Mouse (Mus musculus) cerebellum, adult 11 months (tissue): Measurements from ENCODE around the gene Lif.

Experiments
- DNase-seq: peaks from one replicate; pipeline ENCODE4 v3.0.0; 2022

Lif gene

DNA sequence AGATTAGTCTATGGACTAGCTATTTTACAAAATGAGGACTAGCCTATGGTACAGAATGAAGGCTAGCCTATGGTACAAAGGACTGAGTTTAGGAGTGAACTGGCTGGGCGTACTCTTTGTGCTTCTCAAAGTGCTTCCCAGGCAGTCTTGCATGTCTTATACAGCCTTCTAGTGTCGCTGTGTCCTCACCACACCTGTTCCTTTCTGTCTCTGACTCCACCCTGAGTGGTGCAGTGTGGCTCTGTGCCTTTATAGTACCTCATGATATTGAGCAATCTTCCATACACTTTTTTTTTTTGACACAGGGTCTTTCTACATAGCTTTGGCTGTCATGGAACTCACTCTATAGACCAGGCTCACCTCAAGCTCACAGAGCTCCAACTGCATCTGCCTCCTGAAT is 25.9 kb upstream of the Lif start:
- DNase-seq, result no peak

DNA sequence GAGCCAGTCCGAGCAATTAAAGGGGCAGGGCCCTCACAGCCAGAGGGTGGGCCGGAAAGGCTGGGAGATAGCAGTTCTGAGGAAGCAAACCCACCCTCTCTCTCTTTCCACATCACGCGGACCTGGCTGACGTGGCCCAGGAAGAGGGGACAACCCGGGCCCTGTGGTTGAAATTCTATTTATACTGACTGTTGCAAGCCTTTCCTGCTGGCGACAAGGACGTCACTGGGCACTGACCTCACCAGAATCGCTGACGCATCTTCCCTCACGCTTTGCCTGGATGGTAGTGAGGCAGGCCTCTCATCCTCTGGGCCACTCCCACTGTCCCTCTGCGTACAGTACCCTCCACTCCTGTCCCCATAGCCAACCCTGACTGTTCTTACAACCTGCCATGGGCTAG is 24.7 kb upstream of the Lif start:
- DNase-seq, result no peak

DNA sequence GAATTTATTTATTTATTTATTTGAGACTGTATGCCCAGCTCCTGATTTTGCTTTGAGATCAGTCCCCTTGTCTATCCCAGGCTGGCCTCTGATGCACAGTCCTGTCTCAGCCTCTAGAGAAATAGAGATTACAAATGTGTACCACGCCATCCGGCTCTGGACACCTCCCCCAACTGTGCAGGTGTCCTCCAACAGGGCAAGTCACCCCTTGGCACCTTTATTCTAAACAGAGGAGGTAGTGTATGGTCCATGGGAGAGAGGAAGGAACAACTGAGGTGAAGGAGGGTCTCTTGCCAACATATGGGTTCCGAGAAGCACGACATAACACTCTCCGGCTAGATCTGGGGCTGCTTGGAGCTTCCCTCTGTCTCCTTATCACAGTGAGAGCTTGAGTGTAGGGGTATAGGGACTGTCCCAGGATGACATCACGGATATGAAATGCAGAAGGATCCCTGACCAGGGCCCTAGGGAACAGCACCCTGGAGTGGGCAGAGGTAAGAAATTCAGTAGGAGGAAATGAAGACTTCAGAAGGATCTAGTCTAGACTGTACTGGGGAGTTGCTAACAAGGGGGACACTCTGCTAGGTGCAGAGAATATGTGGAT is 22.2 kb upstream of the Lif start:
- DNase-seq, result no peak

DNA sequence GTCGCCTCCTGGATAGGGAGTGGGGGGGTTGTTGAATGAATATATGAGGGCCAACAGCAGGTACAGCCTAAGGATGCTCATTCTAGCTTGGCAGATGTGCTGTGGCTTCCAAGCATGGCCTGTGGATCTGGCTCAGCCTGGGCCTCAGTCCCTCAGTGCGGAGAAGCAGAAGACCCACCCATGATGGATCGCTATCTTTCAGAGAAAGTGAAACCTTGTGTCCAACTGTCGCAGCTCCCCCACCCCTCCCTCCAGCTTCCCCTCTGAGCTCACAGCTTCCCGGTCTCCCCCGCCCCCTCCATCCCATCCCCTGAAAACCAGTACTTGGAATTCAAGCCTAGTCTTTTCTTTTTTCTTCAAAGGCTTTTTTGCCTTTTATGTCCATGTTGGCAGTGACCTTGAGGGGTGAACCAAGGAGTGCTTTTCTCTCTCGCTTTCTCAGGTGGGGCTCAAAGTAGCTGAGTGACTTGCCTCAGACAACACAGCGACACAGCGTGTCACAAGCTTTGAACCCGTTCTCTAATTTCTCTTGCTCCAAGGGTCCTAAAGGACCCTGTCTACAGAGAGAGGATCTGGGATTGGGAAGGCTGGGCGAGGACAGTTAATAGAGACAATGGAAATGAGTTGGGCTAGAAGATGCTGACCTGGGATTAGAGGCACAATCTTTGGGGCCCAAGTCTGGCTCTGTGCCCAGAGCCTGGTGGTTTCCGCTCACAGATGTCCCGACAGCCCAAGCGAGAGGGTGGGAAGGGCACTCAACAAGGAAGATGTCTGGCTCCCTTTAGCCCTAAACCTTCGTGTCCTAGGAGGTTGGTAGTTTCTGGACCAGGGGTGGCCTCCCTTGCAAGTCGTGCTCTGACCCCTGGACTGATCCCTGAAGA is 21.5 kb upstream of the Lif start, which contains the start of gene Osm:
Gene Osm (plus strand): TSS at position 756 of the 881 bp plus-strand sequence.
- no peak for DNase-seq

DNA sequence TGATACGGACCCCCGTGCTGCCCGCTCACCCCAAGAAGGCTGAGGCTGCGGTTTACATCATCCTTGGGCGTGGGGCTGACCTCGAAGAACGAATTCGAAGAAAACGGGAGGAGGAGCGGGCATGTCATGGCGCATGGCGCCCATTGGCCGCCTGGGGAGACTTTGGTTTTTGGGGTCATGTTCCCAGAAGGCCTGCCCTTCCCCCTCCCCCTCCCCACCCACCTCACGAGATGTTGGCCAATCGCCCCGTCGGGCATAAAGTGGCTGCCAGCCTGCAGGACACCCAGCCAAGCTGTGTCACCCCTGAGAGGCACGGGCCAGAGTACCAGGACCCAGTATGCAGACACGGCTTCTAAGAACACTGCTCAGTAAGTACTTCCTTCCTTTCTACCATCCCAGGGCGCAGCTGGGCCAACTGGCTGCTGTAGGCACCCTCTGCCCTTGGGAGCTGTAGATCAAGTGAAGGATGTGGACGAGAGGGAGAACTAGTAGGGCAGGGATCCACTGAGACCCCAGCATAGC is 20.8 kb upstream of the Lif start:
- DNase-seq, result no peak

DNA sequence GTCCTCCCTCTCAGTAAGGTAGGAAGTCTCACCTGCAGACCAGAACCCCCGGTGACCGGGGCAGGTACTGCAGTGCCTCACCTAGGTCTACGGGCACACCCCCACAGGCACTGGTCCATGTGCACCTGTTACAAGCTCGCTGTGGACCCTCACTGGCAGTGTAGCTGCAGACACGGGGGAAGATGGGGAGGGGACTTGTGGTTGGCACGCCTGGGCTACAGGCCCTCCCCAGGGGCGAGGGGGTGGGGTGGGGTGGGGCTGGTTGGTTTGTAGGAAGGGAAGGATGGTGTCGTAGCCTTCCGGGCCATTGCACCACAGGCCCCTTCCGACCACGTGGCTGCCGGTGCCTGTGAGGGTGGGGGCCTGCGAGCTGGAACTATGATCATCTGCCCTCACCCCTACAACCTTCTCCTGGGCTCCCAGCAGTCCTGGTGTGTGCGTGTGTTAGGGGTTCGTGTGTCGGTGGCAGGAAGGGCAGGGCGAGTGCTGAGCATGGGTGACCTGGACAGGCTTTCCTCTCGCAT is 19.9 kb upstream of the Lif start:
- no peak for DNase-seq

DNA sequence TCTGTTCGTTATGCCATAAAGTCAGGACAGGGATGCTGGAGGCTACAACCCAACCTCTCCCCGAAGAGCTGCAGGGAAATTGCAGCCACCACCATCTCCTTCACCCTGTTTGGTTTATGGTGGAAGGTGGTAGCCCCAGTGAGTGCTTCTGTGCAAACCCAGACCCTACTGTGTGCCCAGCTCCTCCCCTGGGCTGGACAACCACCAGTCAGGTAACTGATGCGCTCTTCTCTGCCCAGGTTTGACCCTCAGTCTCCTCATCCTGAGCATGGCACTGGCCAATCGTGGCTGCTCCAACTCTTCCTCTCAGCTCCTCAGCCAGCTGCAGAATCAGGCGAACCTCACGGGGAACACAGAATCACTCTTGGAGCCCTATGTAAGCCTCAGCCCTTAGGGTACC is 19.2 kb upstream of the Lif start:
- no peak for DNase-seq

DNA sequence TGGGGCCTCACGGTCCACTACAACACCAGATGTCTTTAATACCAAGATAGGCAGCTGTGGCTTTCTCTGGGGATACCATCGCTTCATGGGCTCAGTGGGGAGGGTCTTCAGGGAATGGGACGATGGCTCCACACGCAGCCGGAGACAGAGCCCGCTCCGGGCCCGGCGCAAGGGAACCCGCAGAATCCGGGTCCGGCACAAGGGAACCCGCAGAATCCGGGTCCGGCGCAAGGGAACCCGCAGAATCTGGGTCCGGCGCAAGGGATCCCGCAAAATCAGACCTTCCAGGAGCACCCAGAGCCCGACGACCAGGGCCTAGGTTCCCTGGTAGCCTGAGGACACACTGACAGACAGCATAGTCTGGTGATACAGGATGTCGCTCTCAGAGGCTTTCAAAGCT is 17.7 kb upstream of the Lif start:
- no peak for DNase-seq

DNA sequence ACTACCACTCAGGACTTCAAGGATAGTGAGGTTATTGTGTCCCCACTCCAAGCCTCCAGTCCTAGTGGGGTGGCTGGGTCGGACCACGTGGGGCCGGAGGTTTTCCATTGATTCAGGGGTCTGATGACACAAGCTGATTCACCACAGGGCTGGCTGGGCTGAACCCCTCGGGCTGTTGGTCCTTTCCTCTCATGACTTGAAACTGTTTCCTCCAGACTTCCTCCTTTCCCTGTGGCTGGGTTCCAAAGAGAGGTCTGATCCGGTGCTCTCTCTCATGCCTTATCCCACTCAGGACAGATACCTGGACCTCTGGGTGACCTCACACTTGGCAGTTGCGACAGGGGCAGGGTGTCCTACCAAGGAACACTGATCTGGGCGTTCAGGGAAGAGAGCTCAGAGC is 17.2 kb upstream of the Lif start:
- DNase-seq, result no peak

DNA sequence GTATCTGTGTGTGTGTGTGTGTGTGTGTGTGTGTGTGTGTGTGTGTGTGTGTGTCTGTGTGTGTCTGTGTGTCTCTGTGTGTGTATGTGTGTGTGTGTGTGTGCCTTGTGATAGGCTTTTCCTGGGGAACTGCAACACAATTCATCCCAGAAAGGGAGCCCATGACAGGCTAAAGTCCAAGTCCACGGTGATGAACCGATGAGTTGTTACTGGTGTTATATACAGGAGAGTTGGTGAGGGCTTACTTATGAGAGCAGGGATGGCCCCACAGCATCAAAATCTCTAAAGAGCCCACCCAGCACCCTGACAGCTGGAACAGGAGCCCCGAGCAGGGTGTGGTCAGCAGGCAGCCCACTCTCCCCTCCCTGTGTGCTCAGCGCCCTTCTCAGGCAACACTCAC is 16.2 kb upstream of the Lif start:
- DNase-seq, result no peak

DNA sequence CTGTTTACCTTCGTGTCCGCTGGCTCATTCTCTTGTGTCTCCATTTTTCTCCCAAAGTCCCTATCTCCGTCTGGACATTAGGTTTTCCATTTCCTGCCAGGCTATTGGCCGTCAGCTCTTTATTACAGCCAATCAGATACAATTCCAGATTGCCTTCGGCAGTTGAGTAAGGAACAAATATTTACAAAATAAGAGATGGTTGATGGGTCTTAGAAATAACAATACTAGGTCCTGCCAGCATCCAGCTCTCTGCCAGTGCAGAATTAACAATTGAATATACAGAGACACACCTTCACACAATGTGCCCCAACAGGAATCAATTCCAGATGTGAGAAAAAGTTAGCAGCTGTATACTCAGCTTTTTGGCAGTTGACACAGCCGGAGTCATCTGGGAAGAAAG is 11.2 kb upstream of the Lif start:
- DNase-seq, result no peak

DNA sequence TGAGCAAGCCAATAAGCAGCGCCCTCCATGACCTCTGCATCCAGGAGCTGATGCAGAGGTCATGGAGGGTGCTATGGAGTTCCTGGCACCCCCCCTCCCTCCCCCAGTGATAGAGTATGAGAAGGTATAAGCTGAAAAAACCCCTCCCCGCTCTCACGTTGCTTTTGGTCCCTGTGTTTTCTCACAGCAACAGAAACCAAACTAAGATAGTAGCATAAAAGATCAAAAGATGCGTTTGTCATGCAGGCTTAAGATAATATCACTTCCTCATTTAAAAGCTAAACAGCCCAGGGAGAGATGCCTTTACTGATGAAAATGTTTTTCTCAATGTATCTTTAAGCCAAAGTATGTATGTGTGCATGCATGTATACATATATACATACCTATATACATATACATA is 10.7 kb upstream of the Lif start:
- no peak for DNase-seq

DNA sequence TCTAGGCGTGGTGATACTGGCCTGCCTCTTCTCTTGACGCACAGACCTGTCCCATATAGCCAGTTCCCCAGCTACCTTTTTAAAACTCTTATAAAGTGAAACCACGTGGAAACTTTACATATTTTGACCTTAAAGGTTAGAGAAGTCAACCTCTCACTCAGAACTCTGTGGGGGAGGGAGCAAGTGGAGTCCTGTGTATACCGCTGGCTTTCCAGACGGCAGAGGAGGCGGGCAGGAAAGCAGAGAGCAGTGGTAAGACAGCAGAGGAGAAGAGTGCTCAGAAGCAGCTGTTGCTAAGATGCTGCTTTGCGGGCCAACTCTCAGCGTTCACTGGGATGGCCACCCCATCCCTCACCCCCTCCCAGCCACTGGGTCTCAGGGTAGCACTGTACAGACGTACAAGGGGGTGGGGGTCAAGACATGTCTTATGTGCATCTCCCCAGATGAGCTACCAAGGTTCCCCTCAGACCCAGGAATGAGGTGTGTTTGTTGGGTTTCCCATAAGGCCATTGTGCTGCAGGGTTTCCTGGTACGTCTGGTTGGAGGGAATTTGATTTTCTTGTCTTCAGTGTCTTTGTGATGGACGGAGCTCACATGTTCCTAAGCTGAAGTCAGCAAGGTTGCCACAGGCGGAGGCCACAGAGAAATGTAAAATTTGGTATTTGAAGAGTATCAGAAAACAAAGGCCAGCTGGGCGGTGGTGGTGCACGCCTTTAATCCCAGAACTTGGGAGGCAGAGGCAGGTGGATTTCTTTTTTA is 10.0 kb upstream of the Lif start:
- DNase-seq, result no peak

DNA sequence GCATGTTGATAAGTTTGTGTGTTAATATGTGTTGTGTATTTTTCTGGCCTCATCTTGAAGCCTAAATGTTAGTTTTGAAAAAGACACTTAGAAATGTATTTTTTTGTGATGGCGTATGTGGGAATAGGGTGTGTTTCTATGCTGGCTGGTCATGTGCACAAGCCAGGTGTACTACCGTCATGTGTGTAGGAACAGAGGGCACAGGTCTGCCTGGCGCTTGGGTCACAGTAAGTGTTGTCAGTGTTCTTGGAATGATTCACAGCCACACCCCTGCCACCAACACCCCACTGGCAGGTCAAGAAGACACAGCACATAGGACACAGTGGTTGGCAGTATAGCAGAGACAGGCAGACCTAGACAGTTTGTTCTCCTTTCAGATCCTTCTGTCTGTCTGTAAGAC is 8.2 kb upstream of the Lif start:
- no peak for DNase-seq

DNA sequence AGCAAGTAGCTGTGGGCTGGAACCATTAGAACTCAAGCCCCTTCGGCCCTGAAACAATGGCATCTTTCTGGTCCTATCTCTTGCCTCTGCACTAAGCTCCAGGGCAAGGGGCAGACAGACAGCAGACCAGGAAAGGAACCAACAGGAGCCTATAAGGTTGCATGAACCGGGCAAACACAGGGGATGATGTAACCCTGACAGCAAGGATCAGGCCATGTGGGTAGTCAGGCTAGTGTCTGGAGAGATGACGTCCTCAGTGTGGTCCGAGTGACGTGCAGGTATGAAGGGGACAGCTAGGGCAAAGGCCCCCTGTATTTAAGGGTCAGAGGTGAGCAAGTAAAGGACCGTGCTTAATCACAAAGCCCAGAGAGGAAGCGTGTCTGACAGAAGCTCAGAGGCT is 7.1 kb upstream of the Lif start:
- no peak for DNase-seq

DNA sequence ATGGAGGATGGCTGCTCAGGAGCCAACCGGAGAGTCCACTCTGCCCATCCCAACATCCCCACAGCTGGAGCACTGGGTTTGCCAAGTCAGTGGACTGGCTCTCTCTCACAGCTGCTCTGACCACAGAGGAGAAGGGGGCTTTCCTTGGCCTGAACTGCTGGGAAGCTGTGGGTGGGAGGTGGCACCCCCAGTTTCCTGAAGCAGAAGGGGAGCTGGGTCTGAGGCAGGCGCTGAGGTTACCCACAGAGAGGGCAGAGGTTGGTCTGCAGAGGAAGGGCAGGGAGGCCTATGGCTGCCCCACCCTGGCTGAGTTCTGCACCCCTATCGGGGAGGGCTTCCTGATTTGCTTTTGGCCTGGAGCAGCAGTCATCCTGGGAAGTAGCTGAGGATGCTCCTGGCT is 6.0 kb upstream of the Lif start:
- DNase-seq, result no peak

DNA sequence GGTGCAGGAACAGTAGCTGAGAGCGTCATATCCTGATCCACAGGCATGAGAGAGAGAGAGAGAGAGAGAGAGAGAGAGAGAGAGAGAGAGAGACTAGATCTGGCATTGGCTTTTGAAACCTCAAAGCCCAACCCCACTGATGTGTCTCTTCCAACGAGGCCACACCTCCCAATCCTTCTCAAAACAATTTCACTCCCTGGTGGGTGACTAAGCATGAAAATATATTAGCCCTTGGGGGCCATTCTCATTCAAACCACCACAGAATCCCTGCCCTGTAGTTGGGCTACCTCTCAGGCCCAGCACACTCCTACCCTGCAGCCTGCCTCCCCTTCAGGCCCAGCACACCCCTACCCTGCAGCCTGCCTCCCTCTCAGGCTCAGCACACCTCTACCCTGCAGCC is 4.5 kb upstream of the Lif start:
- no peak for DNase-seq

DNA sequence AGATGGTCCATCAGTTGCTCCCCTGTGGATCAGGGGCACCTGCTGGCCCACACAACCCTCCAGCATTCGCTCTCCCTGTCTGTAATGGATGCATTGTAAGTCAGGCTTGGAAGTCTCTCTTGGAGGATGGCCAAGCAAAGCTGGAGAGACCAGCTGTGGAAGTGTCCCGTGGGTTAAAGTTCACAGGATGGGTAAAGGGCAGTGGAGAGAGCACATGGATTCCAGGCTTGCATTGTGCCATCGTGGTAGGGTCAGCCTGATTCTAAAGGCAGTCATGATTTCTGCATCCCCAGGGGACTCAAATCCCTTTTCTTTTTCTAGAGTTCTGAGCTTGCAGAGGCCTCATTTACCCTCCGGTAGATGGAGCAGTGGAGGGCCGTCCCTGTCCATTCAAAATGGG is 399 bp downstream of the Lif start:
- no peak for DNase-seq

DNA sequence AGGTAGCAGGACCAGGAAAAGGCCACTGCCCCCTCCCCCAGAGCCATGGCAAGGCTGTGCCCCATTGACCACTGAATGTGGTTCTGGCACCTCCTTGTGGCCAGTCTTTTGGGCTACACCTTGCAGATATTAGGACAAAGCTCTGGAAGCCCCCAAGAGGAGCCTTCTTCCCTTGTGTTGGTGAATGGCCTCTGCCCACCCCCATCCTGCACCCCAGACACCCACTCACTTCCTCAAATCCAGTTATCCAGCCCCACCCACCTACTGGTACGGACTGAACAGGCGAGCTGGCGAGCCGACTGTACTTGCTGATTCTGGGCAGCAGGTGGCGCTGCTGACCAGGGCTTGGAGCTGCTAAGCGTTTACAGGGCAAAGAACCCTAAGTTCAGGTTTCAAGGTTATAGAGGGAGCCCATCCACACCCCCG is 1.3 kb downstream of the Lif start:
- peak; percentile 80 for DNase-seq

DNA sequence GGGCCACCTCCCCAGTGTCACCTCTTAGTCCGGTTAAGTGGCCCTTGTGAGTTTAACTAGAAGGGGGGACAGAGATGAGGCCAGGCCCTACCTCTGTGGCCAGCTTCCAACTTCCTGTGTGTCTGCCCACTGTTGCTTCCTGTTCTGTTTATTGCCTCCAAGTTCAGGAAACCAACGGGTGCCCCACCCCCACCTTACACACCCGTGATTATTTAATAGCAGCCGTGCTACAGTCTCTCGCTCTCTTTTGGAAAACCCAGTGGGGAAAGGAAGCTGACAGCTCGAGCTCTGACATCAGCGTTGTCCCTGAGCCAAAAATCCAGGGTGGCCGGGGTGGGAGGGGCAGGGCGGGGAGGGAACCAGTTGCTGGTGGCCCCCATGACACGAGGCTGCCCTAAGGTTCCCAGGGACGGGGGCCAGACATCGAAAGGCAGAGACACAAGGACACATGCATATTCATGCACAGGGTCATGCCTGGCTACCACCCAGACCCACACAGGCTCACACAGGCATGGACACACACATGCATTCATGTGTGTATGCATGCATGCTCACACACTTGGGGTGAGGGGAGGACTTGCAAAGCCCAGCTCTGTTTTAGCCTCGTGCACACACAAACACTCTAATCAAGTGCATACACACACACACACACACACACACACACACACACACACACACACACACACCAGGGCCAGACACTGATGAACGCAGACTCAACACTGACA is 3.3 kb downstream of the Lif start:
- no peak for DNase-seq

DNA sequence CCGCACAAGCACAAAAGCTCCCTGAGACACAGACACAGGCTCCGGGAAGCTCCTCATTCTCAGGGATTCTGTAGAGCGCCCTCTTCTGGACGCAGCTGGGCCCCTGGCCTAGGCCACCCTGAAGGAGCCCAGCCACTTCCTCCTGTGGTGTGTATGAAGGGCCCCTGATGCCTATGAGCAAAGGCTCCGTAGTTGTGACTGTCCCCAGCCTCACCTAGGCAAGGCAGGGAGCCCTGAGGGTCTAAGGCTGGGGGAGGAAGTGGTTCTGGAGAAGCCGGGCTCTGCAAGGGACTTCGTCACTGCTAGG is 3.8 kb downstream of the Lif start:
- peak; percentile 34 for DNase-seq

DNA sequence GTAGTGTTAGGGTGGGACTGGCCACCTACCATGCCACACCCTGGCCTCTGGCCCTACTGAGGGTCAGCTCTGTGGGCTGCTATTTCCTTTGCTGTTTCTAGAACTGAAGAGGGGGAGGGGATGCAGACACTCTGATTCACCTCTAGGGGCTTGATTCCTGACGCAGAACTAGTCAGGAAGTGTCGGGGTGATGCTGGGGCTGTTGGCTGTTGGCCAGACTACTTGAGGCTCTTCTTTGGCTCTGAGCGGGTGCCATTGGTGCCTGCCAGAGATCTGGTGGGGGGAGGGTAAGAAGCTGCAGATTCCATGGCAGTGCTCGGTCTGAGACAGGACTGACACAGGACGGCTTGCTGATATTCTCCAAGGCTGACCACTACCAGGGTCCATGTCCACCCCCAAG is 4.6 kb downstream of the Lif start:
- DNase-seq, result no peak

DNA sequence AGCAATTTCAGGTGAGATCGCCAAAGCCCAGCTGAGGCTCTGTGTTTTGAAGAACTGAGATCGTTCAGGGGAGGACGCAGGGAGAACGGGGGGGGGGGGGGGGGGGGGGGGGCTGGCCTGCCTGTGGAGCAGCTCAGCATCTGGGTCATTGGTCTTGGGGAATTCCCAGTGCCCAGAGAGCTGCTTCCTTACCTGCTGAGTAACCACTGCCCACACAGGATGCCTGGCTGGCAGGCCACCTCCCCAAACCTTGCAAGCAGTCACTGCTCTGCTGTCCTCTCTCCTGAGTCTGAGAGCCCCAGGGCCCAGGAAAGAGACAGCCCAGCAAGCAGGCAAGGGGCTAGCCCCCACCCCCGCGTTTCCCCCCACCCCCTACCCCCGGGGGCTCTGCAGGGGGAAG is 5.5 kb downstream of the Lif start:
- no peak for DNase-seq
